Mouse (Mus musculus): ENCODE measurements around the gene Wdr24.

DNA sequence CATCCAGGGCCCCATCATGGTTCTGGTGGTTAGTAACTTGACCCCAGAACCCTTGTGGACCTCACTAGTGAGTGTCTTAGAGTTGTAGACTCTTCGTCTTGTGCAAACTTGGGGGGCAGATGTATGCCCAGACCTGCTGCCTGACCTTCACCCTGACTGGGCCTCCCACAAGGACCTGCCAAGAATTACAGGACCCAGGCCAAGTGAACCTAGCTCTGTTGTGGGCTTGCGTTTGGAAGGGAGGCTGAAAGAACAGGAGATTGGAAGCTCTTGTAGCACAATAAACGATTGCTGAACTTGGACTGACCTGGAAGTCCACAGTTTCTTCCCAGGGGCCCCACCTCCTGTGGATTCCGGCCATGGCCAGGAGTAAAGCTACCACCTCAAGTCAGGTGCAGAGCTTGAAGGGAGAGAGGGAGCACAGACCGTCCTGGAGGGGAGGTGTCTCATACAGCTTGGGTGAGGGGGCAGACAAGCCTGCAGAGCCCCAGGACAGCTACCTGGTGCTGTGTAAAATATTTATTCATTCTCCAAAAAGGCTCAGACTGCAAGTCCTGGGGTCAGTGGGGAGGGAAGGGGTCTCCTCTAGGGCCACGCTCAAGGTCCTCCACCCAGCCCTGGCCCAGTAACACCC is 10.7 kb downstream of the Wdr24 start:
- TF ChIP-seq CTCF (IDR thresholded peaks at IDR 0.05; ENCODE audit: insufficient read depth, low read length) (no peak), POLR2A (IDR thresholded peaks at IDR 0.05; ENCODE audit: borderline replicate concordance, extremely low read depth, low read depth, low read length) (no peak)
